Mouse (Mus musculus): Measurements from ENCODE around the gene T. TPM values are rescaled to one million over a fixed set of nuclear protein-coding genes. Genes with fewer than 3 reads are reported as not detected.

Gene T
- 0.37 and 0.44 TPM in 2 replicates for polyA plus RNA-seq (2014; fragmentation: Nextera tagmentation; extraction: Ambion mirVana)

GRCm38 (mm10) chr17:8433978-8434960 is at the start of gene T:
Gene T (plus strand): TSS chr17:8434423.
- Histone ChIP-seq H3K4me1 (ENCODE audit: control insufficient read depth, insufficient read depth, low read length) (0 out of 2 replicates have a peak, but pooled peaks cover 9% of the 10 kb centered on the region), H3K4me3 (ENCODE audit: low read depth, low read length) (no peak within 1 kb of the TSS; the same call in 1 of the 2 replicates), H3K9ac (replicated peaks; ENCODE audit: low read depth, low read length) (0 out of 2 replicates have a peak within 1 kb of the TSS, but pooled peaks have one; percentile 16), H3K27ac (ENCODE audit: low read depth, low read length) (no peak within 1 kb of the TSS), H3K36me3 (ENCODE audit: control insufficient read depth, insufficient read depth, low read length) (no peaks in the 10 kb centered on the region), H3K27me3 (ENCODE audit: control insufficient read depth, insufficient read depth, low read length) (peaks cover 82% of the 10 kb centered on the region), H3K9me3 (ENCODE audit: control insufficient read depth, low read length) (no peaks in the 10 kb centered on the region), H3K4me2 (ENCODE audit: low read depth, low read length) (peak within 1 kb of the TSS; percentile 31; the same call in 1 of the 2 replicates)
- WGBS = 1% methylated on average over 61 of the region's 65 CpGs
- no peak for ATAC-seq (ENCODE audit: low read depth)

DNA sequence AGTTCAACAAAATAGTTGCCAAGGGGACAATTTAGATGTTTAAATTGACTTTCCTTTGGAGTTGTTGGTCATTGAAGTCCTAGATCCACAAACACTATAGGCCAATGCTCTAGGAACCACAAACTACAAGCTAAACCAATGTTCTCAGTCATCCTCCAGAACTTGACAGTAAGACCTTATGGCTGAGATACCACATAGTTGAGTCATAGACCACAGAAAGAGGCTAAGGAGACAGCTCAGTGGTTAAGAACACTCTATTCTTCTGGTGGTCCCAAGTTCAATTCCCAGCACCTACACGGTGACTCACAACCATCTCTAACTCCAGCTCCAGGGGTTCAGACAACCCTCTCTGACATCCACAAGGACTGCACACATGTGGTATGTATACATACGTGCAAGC is 48.8 kb upstream of the T start:
- no peaks in the 10 kb centered on the region for H3K9me3 ChIP-seq (ENCODE audit: control insufficient read depth, low read length)
- H3K36me3 ChIP-seq (ENCODE audit: control insufficient read depth, insufficient read depth, low read length) = no peaks in the 10 kb centered on the region
- no peak overlapping the region for H3K4me3 ChIP-seq (ENCODE audit: low read depth, low read length)
- no peak for ATAC-seq (ENCODE audit: low read depth)
- no peak overlapping the region for H3K9ac ChIP-seq (replicated peaks; ENCODE audit: low read depth, low read length)
- H3K4me1 ChIP-seq (ENCODE audit: control insufficient read depth, insufficient read depth, low read length) = peaks cover 6% of the 10 kb centered on the region
- no peak overlapping the region for H3K4me2 ChIP-seq (ENCODE audit: low read depth, low read length)
- H3K27ac ChIP-seq (ENCODE audit: low read depth, low read length) = no peak overlapping the region
- H3K27me3 ChIP-seq (ENCODE audit: control insufficient read depth, insufficient read depth, low read length) = peaks cover 6% of the 10 kb centered on the region; the same call in 1 of the 2 replicates
- 88% methylated on average over 2 of the region's 2 CpGs for WGBS

DNA sequence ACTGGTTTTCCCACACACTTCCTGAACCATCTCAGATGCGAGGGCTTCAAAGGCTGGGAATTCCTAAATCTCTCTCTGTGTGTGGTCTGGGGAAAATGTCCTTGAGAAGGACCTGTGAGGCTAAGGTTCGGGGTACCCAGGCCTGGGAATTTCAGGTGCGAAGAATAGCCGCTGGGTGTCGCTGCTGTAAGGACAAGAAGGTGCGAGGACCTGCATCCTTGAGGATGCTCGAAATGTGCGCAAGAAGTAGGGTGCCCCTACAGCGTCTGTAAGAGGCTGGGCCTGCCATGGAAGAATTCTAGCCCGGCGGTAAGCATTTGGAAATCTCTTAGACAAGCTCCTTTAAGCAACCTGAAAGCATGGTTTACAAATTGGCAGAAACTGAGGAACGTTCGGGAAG is 45.8 kb upstream of the T start:
- Histone ChIP-seq H3K9ac (replicated peaks; ENCODE audit: low read depth, low read length) (peak overlapping the region; percentile 43; the same call in 1 of the 2 replicates), H3K9me3 (ENCODE audit: control insufficient read depth, low read length) (no peaks in the 10 kb centered on the region), H3K4me3 (ENCODE audit: low read depth, low read length) (peak overlapping the region; percentile 27), H3K27ac (ENCODE audit: low read depth, low read length) (no peak overlapping the region), H3K27me3 (ENCODE audit: control insufficient read depth, insufficient read depth, low read length) (peaks cover 11% of the 10 kb centered on the region; the same call in 1 of the 2 replicates), H3K4me1 (ENCODE audit: control insufficient read depth, insufficient read depth, low read length) (peaks cover 6% of the 10 kb centered on the region), H3K36me3 (ENCODE audit: control insufficient read depth, insufficient read depth, low read length) (no peaks in the 10 kb centered on the region), H3K4me2 (ENCODE audit: low read depth, low read length) (peak overlapping the region; percentile 50)
- peak; percentile 49; the same call in 1 of the 2 replicates for ATAC-seq (ENCODE audit: low read depth)
- under 1% methylated on average over 13 of the region's 13 CpGs for WGBS

DNA sequence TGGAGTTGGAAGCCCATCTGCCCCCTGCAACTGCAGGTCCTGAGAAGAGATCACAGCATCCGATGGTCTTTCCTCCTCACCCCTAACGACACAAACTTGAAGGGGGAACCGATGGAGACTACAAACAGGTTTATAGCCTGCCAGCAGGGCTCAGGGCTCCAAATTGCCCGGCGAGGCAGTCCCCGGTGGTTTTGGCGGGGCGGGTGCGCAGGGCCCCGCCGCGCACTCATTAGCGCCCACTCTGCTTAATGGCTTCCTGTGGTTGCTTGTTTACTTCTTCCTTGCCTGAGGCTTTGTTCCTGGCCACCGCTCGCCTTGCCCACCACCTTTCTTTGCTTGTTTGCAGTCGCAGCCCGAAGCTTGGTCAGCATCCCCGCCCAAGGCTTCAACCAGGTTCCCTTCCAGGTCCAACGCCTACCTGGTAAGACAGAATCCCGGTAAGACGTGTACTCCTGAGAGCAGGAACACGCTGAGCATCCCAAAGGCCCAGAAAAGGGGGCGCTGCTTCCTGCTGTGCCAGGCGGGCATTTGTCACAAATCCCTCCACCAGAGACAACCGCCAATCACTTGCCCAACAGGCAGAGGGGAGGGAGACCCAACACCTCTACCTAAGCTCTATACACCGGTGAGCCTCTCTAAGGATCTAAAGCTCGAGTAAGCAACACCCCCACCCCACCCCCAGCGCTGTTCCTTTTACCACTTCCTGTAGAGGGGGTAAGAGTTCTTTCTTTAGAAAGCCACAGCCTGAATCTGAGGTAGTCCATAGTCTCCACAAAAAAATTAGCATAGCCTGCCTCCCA is 45.0 kb upstream of the T start:
- Histone ChIP-seq H3K4me1 (ENCODE audit: control insufficient read depth, insufficient read depth, low read length) (peaks cover 6% of the 10 kb centered on the region), H3K4me3 (ENCODE audit: low read depth, low read length) (peak overlapping the region; percentile 27), H3K36me3 (ENCODE audit: control insufficient read depth, insufficient read depth, low read length) (no peaks in the 10 kb centered on the region), H3K27me3 (ENCODE audit: control insufficient read depth, insufficient read depth, low read length) (peaks cover 11% of the 10 kb centered on the region; the same call in 1 of the 2 replicates), H3K9me3 (ENCODE audit: control insufficient read depth, low read length) (no peaks in the 10 kb centered on the region), H3K4me2 (ENCODE audit: low read depth, low read length) (peak overlapping the region; percentile 50), H3K27ac (ENCODE audit: low read depth, low read length) (no peak overlapping the region), H3K9ac (replicated peaks; ENCODE audit: low read depth, low read length) (peak overlapping the region; percentile 43)
- under 1% methylated on average over 28 of the region's 28 CpGs for WGBS
- peak; percentile 49; the same call in 1 of the 2 replicates for ATAC-seq (ENCODE audit: low read depth)

GRCm38 (mm10) chr17:8389790-8390095 is 44.5 kb upstream of the T start:
- H3K4me3 ChIP-seq (ENCODE audit: low read depth, low read length) = no peak overlapping the region; the same call in 1 of the 2 replicates
- H3K9me3 ChIP-seq (ENCODE audit: control insufficient read depth, low read length) = no peaks in the 10 kb centered on the region
- no peak overlapping the region for H3K9ac ChIP-seq (replicated peaks; ENCODE audit: low read depth, low read length)
- peaks cover 11% of the 10 kb centered on the region; the same call in 1 of the 2 replicates for H3K27me3 ChIP-seq (ENCODE audit: control insufficient read depth, insufficient read depth, low read length)
- no peaks in the 10 kb centered on the region for H3K36me3 ChIP-seq (ENCODE audit: control insufficient read depth, insufficient read depth, low read length)
- peaks cover 6% of the 10 kb centered on the region for H3K4me1 ChIP-seq (ENCODE audit: control insufficient read depth, insufficient read depth, low read length)
- H3K4me2 ChIP-seq (ENCODE audit: low read depth, low read length) = peak overlapping the region; percentile 50
- no peak overlapping the region for H3K27ac ChIP-seq (ENCODE audit: low read depth, low read length)
- WGBS = 4% methylated on average over 10 of the region's 10 CpGs
- no peak for ATAC-seq (ENCODE audit: low read depth)

DNA sequence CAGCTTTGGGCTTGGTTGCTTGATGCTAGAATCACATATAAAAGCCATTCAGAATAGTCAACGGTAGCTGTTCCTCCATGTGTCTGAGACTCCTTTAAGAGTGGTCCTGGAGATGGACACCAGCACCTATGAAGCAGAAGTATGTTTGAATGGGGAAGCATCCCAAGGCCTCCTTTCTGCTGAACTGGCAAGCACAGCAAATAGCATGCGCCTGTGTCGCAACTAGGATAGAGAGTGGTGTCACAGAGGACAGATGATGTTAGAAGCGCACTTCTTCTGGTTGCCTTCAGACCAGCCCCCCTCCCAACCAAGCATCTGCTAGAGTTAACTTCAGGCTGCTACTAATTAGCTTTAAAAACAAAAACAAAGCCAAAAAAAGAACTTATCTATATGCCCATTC is 43.7 kb upstream of the T start:
- H3K36me3 ChIP-seq (ENCODE audit: control insufficient read depth, insufficient read depth, low read length) = no peaks in the 10 kb centered on the region
- H3K4me3 ChIP-seq (ENCODE audit: low read depth, low read length) = no peak overlapping the region
- no peak overlapping the region for H3K9ac ChIP-seq (replicated peaks; ENCODE audit: low read depth, low read length)
- peaks cover 11% of the 10 kb centered on the region; the same call in 1 of the 2 replicates for H3K27me3 ChIP-seq (ENCODE audit: control insufficient read depth, insufficient read depth, low read length)
- H3K4me1 ChIP-seq (ENCODE audit: control insufficient read depth, insufficient read depth, low read length) = peaks cover 6% of the 10 kb centered on the region
- no peak overlapping the region for H3K4me2 ChIP-seq (ENCODE audit: low read depth, low read length)
- ATAC-seq (ENCODE audit: low read depth) = no peak
- H3K27ac ChIP-seq (ENCODE audit: low read depth, low read length) = no peak overlapping the region
- 53% methylated on average over 4 of the region's 4 CpGs for WGBS
- H3K9me3 ChIP-seq (ENCODE audit: control insufficient read depth, low read length) = no peaks in the 10 kb centered on the region

- WGBS = 63% methylated on average over 4 of the region's 4 CpGs
- no peaks in the 10 kb centered on the region for H3K4me1 ChIP-seq (ENCODE audit: control insufficient read depth, insufficient read depth, low read length)
- H3K9me3 ChIP-seq (ENCODE audit: control insufficient read depth, low read length) = no peaks in the 10 kb centered on the region
- H3K27me3 ChIP-seq (ENCODE audit: control insufficient read depth, insufficient read depth, low read length) = no peaks in the 10 kb centered on the region
- no peak overlapping the region for H3K27ac ChIP-seq (ENCODE audit: low read depth, low read length)
- H3K36me3 ChIP-seq (ENCODE audit: control insufficient read depth, insufficient read depth, low read length) = no peaks in the 10 kb centered on the region
- H3K9ac ChIP-seq (replicated peaks; ENCODE audit: low read depth, low read length) = no peak overlapping the region
- H3K4me3 ChIP-seq (ENCODE audit: low read depth, low read length) = no peak overlapping the region
- ATAC-seq (ENCODE audit: low read depth) = no peak
- no peak overlapping the region for H3K4me2 ChIP-seq (ENCODE audit: low read depth, low read length)
Measured at GRCm38 (mm10) chr17:8396371-8396770, 37.9 kb upstream of the T start.

DNA sequence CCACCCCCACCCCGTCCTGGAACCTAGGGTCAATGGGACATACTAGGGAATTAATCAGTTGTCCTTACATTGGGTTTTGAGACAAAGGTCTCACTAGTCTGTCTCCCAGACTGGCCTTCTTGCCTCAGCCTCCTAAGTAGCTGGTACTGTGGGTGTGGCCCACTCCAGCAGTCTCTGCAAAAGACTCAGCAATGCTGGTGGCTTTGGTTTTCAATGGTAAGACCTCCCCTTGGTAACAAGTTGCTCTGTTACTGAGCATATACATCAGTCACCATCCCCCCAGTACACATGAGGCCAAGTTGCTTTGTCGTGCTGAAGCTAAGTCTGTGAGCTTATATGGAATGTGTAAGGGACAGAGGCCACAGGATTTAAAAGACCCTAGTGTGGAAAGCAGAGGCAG is 36.3 kb upstream of the T start:
- H3K9me3 ChIP-seq (ENCODE audit: control insufficient read depth, low read length) = no peaks in the 10 kb centered on the region
- no peaks in the 10 kb centered on the region for H3K36me3 ChIP-seq (ENCODE audit: control insufficient read depth, insufficient read depth, low read length)
- no peaks in the 10 kb centered on the region for H3K27me3 ChIP-seq (ENCODE audit: control insufficient read depth, insufficient read depth, low read length)
- H3K9ac ChIP-seq (replicated peaks; ENCODE audit: low read depth, low read length) = no peak overlapping the region
- no peaks in the 10 kb centered on the region for H3K4me1 ChIP-seq (ENCODE audit: control insufficient read depth, insufficient read depth, low read length)
- H3K4me3 ChIP-seq (ENCODE audit: low read depth, low read length) = no peak overlapping the region
- no peak overlapping the region for H3K27ac ChIP-seq (ENCODE audit: low read depth, low read length)
- 69% methylated on average over 2 of the region's 2 CpGs for WGBS
- no peak for ATAC-seq (ENCODE audit: low read depth)
- no peak overlapping the region for H3K4me2 ChIP-seq (ENCODE audit: low read depth, low read length)
